Mouse (Mus musculus) heart, postnatal 4 days (tissue): ENCODE data around the gene Gm40460. TPM values are rescaled to one million over a fixed set of nuclear protein-coding genes. Genes with fewer than 3 reads are reported as not detected.

Experiments
- total RNA-seq, 2 experiments: library from RNA; stranded (reverse); gene quantifications; 2 replicates each; pipeline ENCODE4 v1.2.3; 2021

The Gm40460 gene
- total RNA-seq, 2 experiments from 2014 or later: not detected

Other genes starting within 250 kb of the Gm40460 start
- gene Mob2, start 180.0 kb downstream of the Gm40460 start, total RNA-seq: 10 to 100 TPM; 33.4 to 33.6 TPM
- gene Dusp8, start 145.2 kb downstream of the Gm40460 start, total RNA-seq: 10 to 100 TPM; 37.7 to 43.0 TPM
- not detected for gene Gm45618, start 120.3 kb downstream of the Gm40460 start, total RNA-seq
- not detected for gene Gm39115, start 105.0 kb downstream of the Gm40460 start, total RNA-seq
- not detected for gene Gm45337, start 96.5 kb downstream of the Gm40460 start, total RNA-seq
- not detected for gene Gm29735, start 84.0 kb downstream of the Gm40460 start, total RNA-seq
- gene Gm4553, start 75.3 kb downstream of the Gm40460 start, total RNA-seq: not detected
- gene Krtap5-2, start 65.1 kb downstream of the Gm40460 start, total RNA-seq: not detected
- gene Gm10153, start 50.7 kb downstream of the Gm40460 start, total RNA-seq: not detected
- gene Krtap5-3, start 39.7 kb downstream of the Gm40460 start, total RNA-seq: not detected
- gene Gm7579, start 29.2 kb downstream of the Gm40460 start, total RNA-seq: not detected
- not detected for gene Krtap5-5, start 11.1 kb downstream of the Gm40460 start, total RNA-seq
- gene Gm2431, start 17.3 kb upstream of the Gm40460 start, total RNA-seq: not detected
- gene Gm4559, start 33.3 kb upstream of the Gm40460 start, total RNA-seq: not detected
- gene Krtap5-1, start 56.0 kb upstream of the Gm40460 start, total RNA-seq: not detected
- gene Krtap5-4, start 62.5 kb upstream of the Gm40460 start, total RNA-seq: not detected
- gene Ifitm10, start 132.7 kb upstream of the Gm40460 start, total RNA-seq: 1 to 10 TPM; 2.0 TPM
- 1 to 10 TPM in 1 of 2 experiments, under 1 TPM in 1; 0.43 to 1.7 TPM for gene Gm49369, start 141.6 kb upstream of the Gm40460 start, total RNA-seq
- gene Ctsd, start 147.0 kb upstream of the Gm40460 start, total RNA-seq: 100 to 1,000 TPM; 344 to 370 TPM
- gene Syt8, start 193.8 kb upstream of the Gm40460 start, total RNA-seq: not detected
- 10 to 100 TPM in 1 of 2 experiments, 1 to 10 TPM in 1; 6.6 to 16.4 TPM for gene Tnni2, start 200.7 kb upstream of the Gm40460 start, total RNA-seq
- 100 to 1,000 TPM in 1 of 2 experiments, 10 to 100 TPM in 1; 93.3 to 108 TPM for gene Lsp1, start 219.7 kb upstream of the Gm40460 start, total RNA-seq